Mouse (Mus musculus): ENCODE measurements around the gene Appbp2. TPM values are rescaled to one million over a fixed set of nuclear protein-coding genes. Genes with fewer than 3 reads are reported as not detected.

Appbp2 gene
- polyA plus RNA-seq (2012; rRNA removed; ENCODE audit: low replicate concordance): 10.5 and 11.8 TPM in 2 replicates

DNA sequence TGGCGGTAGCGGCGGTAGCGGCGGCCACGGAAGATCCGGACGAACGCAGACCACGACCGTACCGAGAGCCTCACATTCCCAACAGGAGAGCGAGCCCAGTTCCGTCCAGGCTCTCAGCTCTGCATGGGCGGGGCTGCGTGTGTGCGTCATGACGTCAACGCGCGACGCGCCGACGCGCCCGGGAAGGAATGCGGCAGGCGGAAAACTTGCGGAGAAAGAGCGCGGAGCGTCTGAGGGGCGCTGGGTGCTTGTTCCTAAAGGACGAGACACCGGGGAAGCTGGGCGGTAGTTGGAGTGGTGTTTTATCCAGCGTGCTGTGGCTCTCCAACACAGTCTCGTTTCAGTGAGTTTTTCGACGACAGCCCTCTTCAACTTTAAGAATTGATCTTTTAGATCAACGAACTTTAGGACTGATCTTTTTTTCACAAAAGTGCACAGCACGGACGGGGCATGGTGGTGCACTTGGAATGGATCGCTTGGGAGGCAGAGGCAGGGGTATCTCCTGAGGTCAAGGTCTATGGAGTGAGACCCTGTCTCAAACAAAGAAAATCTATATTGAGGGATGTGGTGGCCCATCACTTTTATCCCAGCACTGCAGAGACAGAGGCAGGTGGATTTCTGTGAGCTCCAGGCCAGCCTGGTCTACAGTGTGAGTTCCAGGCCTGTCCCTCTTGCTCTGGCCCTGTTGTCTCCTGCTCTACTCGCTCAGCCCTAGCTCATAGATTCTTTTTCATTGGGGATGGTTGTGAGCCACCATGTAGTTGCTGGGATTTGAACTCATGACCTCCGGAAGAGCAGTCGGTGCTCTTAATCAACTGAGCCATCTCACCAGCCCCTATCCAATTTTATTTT is at the start of gene Appbp2:
TSS of gene Appbp2 (minus strand) at position 141 of the 852 bp plus-strand sequence.

GRCm38 (mm10) chr11:85170058-85170740 is 64.7 kb downstream of the Appbp2 start, which contains the start of gene 1700125H20Rik:
Gene 1700125H20Rik (plus strand): TSS chr11:85170404.

DNA sequence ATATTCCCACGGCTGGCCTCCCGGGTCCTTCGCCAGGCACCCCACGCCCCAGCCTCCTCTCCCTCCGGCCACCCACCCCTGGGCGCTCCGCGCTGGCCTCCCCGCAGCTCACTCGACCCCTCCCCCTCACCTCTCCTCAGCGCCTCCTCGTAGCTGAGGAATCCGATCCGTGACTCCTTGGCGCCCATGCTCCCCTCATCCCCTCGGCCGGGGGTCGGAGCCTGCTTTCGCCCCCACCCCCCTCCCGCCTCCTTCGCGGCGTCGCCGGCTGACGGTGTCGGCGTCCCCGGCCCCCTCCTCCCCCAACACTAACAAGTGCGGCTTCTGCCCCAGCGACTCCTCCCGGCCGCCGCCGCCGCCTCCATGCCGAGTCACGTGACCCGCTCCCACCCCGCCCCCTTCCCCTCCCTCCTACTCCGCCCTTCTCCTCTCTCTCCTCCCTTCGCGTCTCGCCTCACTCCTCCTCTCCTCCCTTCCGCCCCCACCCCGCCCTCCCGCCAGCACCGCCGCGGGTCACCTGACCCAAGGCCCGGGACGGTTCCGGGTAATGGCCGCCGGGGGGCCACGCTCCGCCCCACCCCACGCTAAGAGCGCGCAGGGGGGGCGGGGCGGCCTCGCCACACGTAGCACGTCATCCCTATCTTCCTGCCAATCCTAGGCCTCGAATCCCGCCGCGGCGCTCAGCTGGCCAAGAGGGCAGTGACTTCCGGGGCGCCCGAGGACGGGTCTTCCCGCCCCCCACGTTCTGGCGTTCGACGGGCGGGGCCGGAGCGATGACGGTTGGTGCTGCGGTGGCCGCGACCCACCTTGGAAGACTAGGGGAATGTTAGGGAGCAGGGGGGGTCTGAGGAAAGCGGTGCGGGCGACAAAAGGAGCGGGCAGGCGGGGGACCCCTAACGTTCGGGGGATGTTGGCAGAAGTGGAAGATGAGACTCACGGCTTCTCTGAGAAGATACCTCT is 95.1 kb downstream of the Appbp2 start, which contains the start of gene Usp32:
TSS of gene Usp32 (minus strand) at position 581 of the 960 bp plus-strand sequence.

Other genes with a start within 250 kb of the Appbp2 start
- 2.7 and 5.8 TPM in 2 replicates for gene Usp32, start 95.0 kb downstream of the Appbp2 start, polyA plus RNA-seq (2012; rRNA removed; ENCODE audit: low replicate concordance)
- not detected in 2 replicates for gene 1700125H20Rik, start 64.7 kb downstream of the Appbp2 start, polyA plus RNA-seq (2012; rRNA removed; ENCODE audit: low replicate concordance)
- gene Ppm1d, start 76.1 kb upstream of the Appbp2 start, polyA plus RNA-seq (2012; rRNA removed; ENCODE audit: low replicate concordance): 6.1 and 7.1 TPM in 2 replicates
- 32.5 and 41.2 TPM in 2 replicates for gene Bcas3, start 118.0 kb upstream of the Appbp2 start, polyA plus RNA-seq (2012; rRNA removed; ENCODE audit: low replicate concordance)

Measured in mammary gland, adult 2 months (tissue).